Mouse (Mus musculus): ENCODE measurements around the gene Slc25a39. TPM values are rescaled to one million over a fixed set of nuclear protein-coding genes. Genes with fewer than 3 reads are reported as not detected.

Gene Slc25a39
- polyA plus RNA-seq, 1 experiment from 2014 or later: 308 TPM

GRCm38 (mm10) chr11:102356190-102356589 is 51.6 kb downstream of the Slc25a39 start:
- Histone ChIP-seq H3K27ac (ENCODE audit: low read length) (no peak overlapping the region), H3K4me1 (ENCODE audit: control insufficient read depth, insufficient read depth, low read length) (no peaks in the 10 kb centered on the region), H3K4me3 (ENCODE audit: low read length) (no peak overlapping the region), H3K9ac (ENCODE audit: low read length) (no peak overlapping the region), H3K36me3 (ENCODE audit: control insufficient read depth, insufficient read depth) (no peaks in the 10 kb centered on the region), H3K4me2 (ENCODE audit: low read depth, low read length) (no peak overlapping the region), H3K9me3 (replicated peaks; ENCODE audit: control insufficient read depth, low read length) (no peaks in the 10 kb centered on the region), H3K27me3 (ENCODE audit: control insufficient read depth, insufficient read depth, low read length) (peaks cover 27% of the 10 kb centered on the region)
- ATAC-seq (replicated peaks; ENCODE audit: extremely low read depth, insufficient read depth, low FRiP score): no peak
- 71% methylated on average over 12 of the region's 12 CpGs for WGBS

- Histone ChIP-seq H3K4me1 (ENCODE audit: control insufficient read depth, insufficient read depth, low read length) (no peaks in the 10 kb centered on the region), H3K36me3 (ENCODE audit: control insufficient read depth, insufficient read depth) (no peaks in the 10 kb centered on the region), H3K9me3 (replicated peaks; ENCODE audit: control insufficient read depth, low read length) (no peaks in the 10 kb centered on the region), H3K4me2 (ENCODE audit: low read depth, low read length) (no peak overlapping the region), H3K9ac (ENCODE audit: low read length) (no peak overlapping the region), H3K4me3 (ENCODE audit: low read length) (no peak overlapping the region), H3K27me3 (ENCODE audit: control insufficient read depth, insufficient read depth, low read length) (peaks cover 27% of the 10 kb centered on the region), H3K27ac (ENCODE audit: low read length) (no peak overlapping the region)
- ATAC-seq (replicated peaks; ENCODE audit: extremely low read depth, insufficient read depth, low FRiP score): no peak
- WGBS: 84% methylated on average over 3 of the region's 3 CpGs
These were observed 52.2 kb downstream of the Slc25a39 start for GRCm38 (mm10) chr11:102355501-102355900.

GRCm38 (mm10) chr11:102353021-102353431 is 54.7 kb downstream of the Slc25a39 start:
- Histone ChIP-seq H3K9ac (ENCODE audit: low read length) (no peak overlapping the region), H3K27me3 (ENCODE audit: control insufficient read depth, insufficient read depth, low read length) (peaks cover 24% of the 10 kb centered on the region), H3K36me3 (ENCODE audit: control insufficient read depth, insufficient read depth) (no peaks in the 10 kb centered on the region), H3K4me3 (ENCODE audit: low read length) (no peak overlapping the region), H3K27ac (ENCODE audit: low read length) (no peak overlapping the region), H3K9me3 (replicated peaks; ENCODE audit: control insufficient read depth, low read length) (no peaks in the 10 kb centered on the region), H3K4me1 (ENCODE audit: control insufficient read depth, insufficient read depth, low read length) (no peaks in the 10 kb centered on the region), H3K4me2 (ENCODE audit: low read depth, low read length) (no peak overlapping the region)
- no peak for ATAC-seq (replicated peaks; ENCODE audit: extremely low read depth, insufficient read depth, low FRiP score)
- 34% methylated on average over 8 of the region's 8 CpGs for WGBS

Small RNAs within 50 kb of the gene (microRNA-seq; reads per million reads assigned to microRNA genes)
- not detected for gene Mir6930

Other genes with a start within 250 kb of the Slc25a39 start
- gene Lsm12, start 222.7 kb downstream of the Slc25a39 start, polyA plus RNA-seq (2015; fragmentation: Nextera tagmentation; extraction: Ambion mirVana): 60.5 and 77.2 TPM in 2 replicates
- gene G6pc3, start 218.3 kb downstream of the Slc25a39 start, polyA plus RNA-seq (2015; fragmentation: Nextera tagmentation; extraction: Ambion mirVana): 24.4 and 25.0 TPM in 2 replicates
- 86.7 and 96.4 TPM in 2 replicates for gene Hdac5, start 177.8 kb downstream of the Slc25a39 start, polyA plus RNA-seq (2015; fragmentation: Nextera tagmentation; extraction: Ambion mirVana)
- 11.8 and 12.3 TPM in 2 replicates for gene BC030867, start 159.1 kb downstream of the Slc25a39 start, polyA plus RNA-seq (2015; fragmentation: Nextera tagmentation; extraction: Ambion mirVana)
- 0.08 and 0.09 TPM in 2 replicates for gene Asb16, start 139.2 kb downstream of the Slc25a39 start, polyA plus RNA-seq (2015; fragmentation: Nextera tagmentation; extraction: Ambion mirVana)
- gene Tmub2, start 123.0 kb downstream of the Slc25a39 start, polyA plus RNA-seq (2015; fragmentation: Nextera tagmentation; extraction: Ambion mirVana): 42.6 and 44.9 TPM in 2 replicates
- gene Atxn7l3, start 111.3 kb downstream of the Slc25a39 start, polyA plus RNA-seq (2015; fragmentation: Nextera tagmentation; extraction: Ambion mirVana): 7.1 and 9.1 TPM in 2 replicates
- 57.8 and 58.9 TPM in 2 replicates for gene Ubtf, start 88.2 kb downstream of the Slc25a39 start, polyA plus RNA-seq (2015; fragmentation: Nextera tagmentation; extraction: Ambion mirVana)
- 14.9 TPM in 2 replicates for gene Slc4a1, start 41.7 kb downstream of the Slc25a39 start, polyA plus RNA-seq (2015; fragmentation: Nextera tagmentation; extraction: Ambion mirVana)
- gene Rundc3a, start 14.5 kb downstream of the Slc25a39 start, polyA plus RNA-seq (2015; fragmentation: Nextera tagmentation; extraction: Ambion mirVana): 0.72 and 1.3 TPM in 2 replicates
- 215 and 234 TPM in 2 replicates for gene Grn, start 22.4 kb upstream of the Slc25a39 start, polyA plus RNA-seq (2015; fragmentation: Nextera tagmentation; extraction: Ambion mirVana)
- 3.0 and 3.9 TPM in 2 replicates for gene Fam171a2, start 39.7 kb upstream of the Slc25a39 start, polyA plus RNA-seq (2015; fragmentation: Nextera tagmentation; extraction: Ambion mirVana)
- gene Itga2b, start 62.2 kb upstream of the Slc25a39 start, polyA plus RNA-seq (2015; fragmentation: Nextera tagmentation; extraction: Ambion mirVana): 6.5 and 6.6 TPM in 2 replicates
- 33.9 and 39.2 TPM in 2 replicates for gene Gpatch8, start 148.4 kb upstream of the Slc25a39 start, polyA plus RNA-seq (2015; fragmentation: Nextera tagmentation; extraction: Ambion mirVana)
- 9.5 and 13.6 TPM in 2 replicates for gene Gm11627, start 171.5 kb upstream of the Slc25a39 start, polyA plus RNA-seq (2015; fragmentation: Nextera tagmentation; extraction: Ambion mirVana)
- 12.4 and 15.6 TPM in 2 replicates for gene Fzd2, start 196.4 kb upstream of the Slc25a39 start, polyA plus RNA-seq (2015; fragmentation: Nextera tagmentation; extraction: Ambion mirVana)